Mouse (Mus musculus) T-helper 17 cell (primary cell): ENCODE data around the gene Vim.

ENCODE experiments used
- in situ Hi-C, 2 experiments: fragments of 300-600 bp; cut with MboI, MseI; formaldehyde crosslinking; loops; 1 replicate in 1 of 2; 2 replicates in 1 of 2; pipeline ENCODE4 v1.15.1; 2025; ENCODE audit warnings: high pct_unique_total_duplicates in 2 of 2

Gene Vim

GRCm38 (mm10) chr2:13559303-13559702 is 14.4 kb upstream of the Vim start:
- in situ Hi-C loops = loop anchor here (10.0 to 25.0 kb wide), 3 partner anchors 1147 to 1922 kb away; partner anchors contain the start of genes Arl5b (in 1 of the 2), Gm17490 (in 1 of the 2), Il2ra (in 1 of the 2) and Mindy3 (in 1 of the 2)

- in situ Hi-C loops = loop anchor here (5.0 to 25.0 kb wide), 4 partner anchors 142 to 1922 kb away; partner anchors contain the start of genes Arl5b (in 1 of the 2), Gm17490 (in 1 of the 2), Il2ra (in 1 of the 2) and Mindy3 (in 1 of the 2)
These were observed 14.0 kb upstream of the Vim start for GRCm38 (mm10) chr2:13559729-13560128.

GRCm38 (mm10) chr2:13560396-13560795 is 13.3 kb upstream of the Vim start:
- in situ Hi-C loops = loop anchor here (5.0 to 25.0 kb wide), 3 partner anchors 143 to 1923 kb away; partner anchors contain the start of genes Gm17490 (in 1 of the 2), Il2ra (in 1 of the 2) and Mindy3 (in 1 of the 2)

- in situ Hi-C loops = loop anchor here (5.0 to 25.0 kb wide), 4 partner anchors 153 to 1933 kb away; partner anchors contain the start of genes Gm17490 (in 1 of the 2), Il2ra (in 1 of the 2), Mindy3 (in 1 of the 2) and Rsu1 (in 1 of the 2)
These were observed 3.6 kb upstream of the Vim start for GRCm38 (mm10) chr2:13570122-13570521.

GRCm38 (mm10) chr2:13572101-13572553 is 1.6 kb upstream of the Vim start:
- in situ Hi-C loops = loop anchor here (5.0 to 25.0 kb wide), 4 partner anchors 155 to 1935 kb away; partner anchors contain the start of genes Gm17490 (in 1 of the 2), Il2ra (in 1 of the 2), Mindy3 (in 1 of the 2) and Rsu1 (in 1 of the 2)

- in situ Hi-C loops = loop anchor here (5.0 to 25.0 kb wide), 4 partner anchors 156 to 1936 kb away; partner anchors contain the start of genes Gm17490 (in 1 of the 2), Il2ra (in 1 of the 2), Mindy3 (in 1 of the 2) and Rsu1 (in 1 of the 2)
These were observed 900 bp upstream of the Vim start for GRCm38 (mm10) chr2:13572647-13573407.

GRCm38 (mm10) chr2:13574066-13574800 is 506 bp downstream of the Vim start:
- in situ Hi-C loops = loop anchor here (5.0 to 25.0 kb wide), 4 partner anchors 157 to 1937 kb away; partner anchors contain the start of genes Gm17490 (in 1 of the 2), Il2ra (in 1 of the 2), Mindy3 (in 1 of the 2) and Rsu1 (in 1 of the 2)

- in situ Hi-C loops = loop anchor here (5.0 to 25.0 kb wide), 5 partner anchors 32 to 1937 kb away; partner anchors contain the start of genes Gm17490 (in 1 of the 2), Il2ra (in 1 of the 2), Mindy3 (in 1 of the 2) and Rsu1 (in 1 of the 2)
These were observed 1.0 kb downstream of the Vim start for GRCm38 (mm10) chr2:13574801-13575150.

GRCm38 (mm10) chr2:13575287-13575801 is 1.6 kb downstream of the Vim start:
- in situ Hi-C loops = loop anchor here in 1 of 2 experiments (5.0 kb wide), 1 partner anchor 33 kb away; the partner anchor contains the start of gene Trdmt1

- in situ Hi-C loops = loop anchor here in 1 of 2 experiments (5.0 kb wide), 1 partner anchor 34 kb away; the partner anchor contains the start of gene Trdmt1
These were observed 2.2 kb downstream of the Vim start for GRCm38 (mm10) chr2:13575926-13576325.

- in situ Hi-C loops = loop anchor here in 1 of 2 experiments (5.0 kb wide), 1 partner anchor 35 kb away; the partner anchor contains the start of gene Trdmt1
These were observed 3.7 kb downstream of the Vim start for GRCm38 (mm10) chr2:13577399-13577798.

- in situ Hi-C loops = loop anchor here in 1 of 2 experiments (5.0 kb wide), 1 partner anchor 36 kb away; the partner anchor contains the start of gene Trdmt1
These were observed 4.9 kb downstream of the Vim start for GRCm38 (mm10) chr2:13578473-13579152.

GRCm38 (mm10) chr2:13579315-13579714 is 5.6 kb downstream of the Vim start:
- in situ Hi-C loops = loop anchor here in 1 of 2 experiments (5.0 kb wide), 1 partner anchor 37 kb away; the partner anchor contains the start of gene Trdmt1

GRCm38 (mm10) chr2:13579991-13580390 is 6.3 kb downstream of the Vim start:
- in situ Hi-C loops = loop anchor here in 1 of 2 experiments (5.0 kb wide), 2 partner anchors 38 to 298 kb away; partner anchors contain the start of gene Trdmt1

GRCm38 (mm10) chr2:13582184-13582583 is 8.5 kb downstream of the Vim start:
- in situ Hi-C loops = loop anchor here in 1 of 2 experiments (5.0 kb wide), 1 partner anchor 300 kb away; no protein-coding TSS in a partner anchor

- in situ Hi-C loops = loop anchor here in 1 of 2 experiments (5.0 kb wide), 1 partner anchor 301 kb away; no protein-coding TSS in a partner anchor
These were observed 10.0 kb downstream of the Vim start for GRCm38 (mm10) chr2:13583746-13584145.

GRCm38 (mm10) chr2:13593328-13593727 is 19.6 kb downstream of the Vim start:
- in situ Hi-C loops = no loop called here

GRCm38 (mm10) chr2:13596965-13597656 is 23.4 kb downstream of the Vim start:
- in situ Hi-C loops = no loop called here

- in situ Hi-C loops = no loop called here
These were observed 24.4 kb downstream of the Vim start for GRCm38 (mm10) chr2:13598166-13598565.
